Mouse (Mus musculus) kidney, postnatal 0 days (tissue): ENCODE results near the gene Pla2g5. TPM values are rescaled to one million over a fixed set of nuclear protein-coding genes. Genes with fewer than 3 reads are reported as not detected.

ENCODE experiments used
- ATAC-seq: fragments of 200-750 bp; cut with Nextera tagmentation; replicated peaks from 2 replicates; pipeline ENCODE4 v1.8.0; 2017; ENCODE audit warnings: low read depth, moderate number of reproducible peaks, moderate TSS enrichment, moderate library complexity; ENCODE audit not compliant: low FRiP score
- DNase-seq: peaks from one replicate; pipeline ENCODE4 v3.0.0-alpha.2; 2016; ENCODE audit warnings: low spot score
- H3K27ac ChIP-seq: fragments of 300-500 bp; sonication (generic); 2 replicates; pipeline ENCODE4 v1.5.1; 2014; ENCODE audit warnings: mild to moderate bottlenecking
- H3K27me3 ChIP-seq: fragments of 300-500 bp; sonication (generic); 2 replicates; pipeline ENCODE4 v1.6.1; 2014; ENCODE audit warnings: low read length, mixed read lengths; ENCODE audit not compliant: insufficient read depth
- H3K36me3 ChIP-seq: fragments of 300-500 bp; sonication (generic); 2 replicates; pipeline ENCODE4 v1.6.1; 2014; ENCODE audit warnings: low read length, mixed read lengths; ENCODE audit not compliant: insufficient read depth
- H3K4me1 ChIP-seq: fragments of 300-500 bp; sonication (generic); replicated peaks from 2 replicates; pipeline ENCODE4 v1.6.1; 2014; ENCODE audit warnings: antibody characterized with exemption, low read length, mixed read lengths; ENCODE audit not compliant: insufficient read depth
- H3K4me2 ChIP-seq: fragments of 300-500 bp; sonication (generic); 2 replicates; pipeline ENCODE4 v1.6.1; 2014; ENCODE audit warnings: mild to moderate bottlenecking, low read length, moderate library complexity, mixed read lengths
- H3K4me3 ChIP-seq: fragments of 300-500 bp; sonication (generic); replicated peaks from 2 replicates; pipeline ENCODE4 v1.5.1; 2014; ENCODE audit warnings: low read depth, low read length
- H3K9ac ChIP-seq: fragments of 300-500 bp; sonication (generic); 2 replicates; pipeline ENCODE4 v1.6.1; 2014; ENCODE audit warnings: low read depth, low read length
- H3K9me3 ChIP-seq: fragments of 300-500 bp; sonication (generic); replicated peaks from 2 replicates; pipeline ENCODE4 v1.6.1; 2016; ENCODE audit warnings: low read length, inconsistent platforms, mixed read lengths
- CTCF ChIP-seq: IDR thresholded peaks from 2 replicates; pipeline ENCODE4 v1.5.1; 2016; ENCODE audit warnings: antibody characterized with exemption, low read depth, mild to moderate bottlenecking, moderate library complexity
- WGBS: fragments of 180-500 bp; shearing (Covaris S2); extraction: QIAGEN DNeasy Blood & Tissue Kit; methylation state at CpG from one replicate; pipeline ENCODE4 v1.1.7; 2014; 5-methylcytosine and 5-hydroxymethylcytosine counted together
- polyA plus RNA-seq: library from polyadenylated mRNA; unstranded; fragments of >200 nt; fragmentation: Nextera tagmentation; extraction: Ambion mirVana; gene quantifications from 2 replicates; pipeline ENCODE4 v1.2.1, GENCODE M21; 2015

Pla2g5 gene
- polyA plus RNA-seq, 1 experiment from 2014 or later: 1.0 TPM

DNA sequence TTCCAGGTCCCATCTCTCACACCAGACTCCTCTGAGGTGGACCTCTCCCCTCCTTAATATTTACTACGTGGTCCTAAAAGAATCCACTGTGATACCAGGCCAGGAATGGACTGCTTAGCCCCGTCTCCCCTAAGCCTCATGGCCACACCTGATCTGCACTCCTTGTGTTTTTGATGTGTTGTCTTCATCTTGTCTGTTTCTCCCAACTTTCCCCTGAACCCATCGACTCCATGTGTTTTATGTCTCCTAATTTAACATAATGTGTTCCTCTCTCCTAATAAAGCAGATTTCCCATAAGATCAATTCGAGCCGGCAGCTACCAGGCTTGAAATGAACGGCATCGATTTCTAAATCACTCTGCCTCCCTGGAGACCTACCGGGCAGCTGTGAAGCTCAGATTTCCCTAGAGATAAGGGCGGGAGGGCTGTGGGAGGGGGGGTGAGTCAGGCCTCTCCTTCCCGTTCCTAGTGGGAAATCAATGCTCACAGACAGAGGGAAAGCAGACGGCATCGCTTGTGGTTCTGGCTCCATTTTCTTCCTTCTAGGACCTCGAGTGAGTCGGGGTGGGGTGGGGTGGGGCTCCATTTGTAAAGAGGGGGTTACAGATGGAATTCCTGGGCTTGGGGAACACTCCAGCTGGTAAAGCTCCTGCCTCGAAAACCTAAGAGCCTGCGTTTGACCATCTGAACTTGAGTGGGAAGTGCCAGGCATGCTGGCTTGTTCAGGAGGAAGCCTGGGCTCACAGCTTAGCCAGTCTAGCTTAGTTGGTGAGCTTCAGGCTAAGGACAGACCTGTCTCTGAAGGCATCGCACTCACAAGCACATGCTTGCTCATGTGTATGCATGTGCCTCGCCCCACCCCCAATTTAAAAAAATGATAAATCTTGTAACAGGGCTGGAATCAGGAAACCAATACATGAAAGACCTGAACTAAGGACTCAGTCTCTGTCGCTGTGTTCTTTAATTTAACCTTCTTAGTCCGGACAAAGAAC, 85.6 kb downstream of the Pla2g5 start:
- Histone ChIP-seq H3K36me3 (no peaks in the 10 kb centered on the region), H3K27ac (no peak overlapping the region), H3K9ac (no peak overlapping the region), H3K27me3 (no peaks in the 10 kb centered on the region), H3K9me3 (no peaks in the 10 kb centered on the region), H3K4me3 (no peak overlapping the region), H3K4me2 (no peak overlapping the region), H3K4me1 (peaks cover 6% of the 10 kb centered on the region)
- WGBS: 34% methylated on average over 20 of the region's 20 CpGs
- no peak for DNase-seq
- TF ChIP-seq CTCF: no peak
- no peak for ATAC-seq

DNA sequence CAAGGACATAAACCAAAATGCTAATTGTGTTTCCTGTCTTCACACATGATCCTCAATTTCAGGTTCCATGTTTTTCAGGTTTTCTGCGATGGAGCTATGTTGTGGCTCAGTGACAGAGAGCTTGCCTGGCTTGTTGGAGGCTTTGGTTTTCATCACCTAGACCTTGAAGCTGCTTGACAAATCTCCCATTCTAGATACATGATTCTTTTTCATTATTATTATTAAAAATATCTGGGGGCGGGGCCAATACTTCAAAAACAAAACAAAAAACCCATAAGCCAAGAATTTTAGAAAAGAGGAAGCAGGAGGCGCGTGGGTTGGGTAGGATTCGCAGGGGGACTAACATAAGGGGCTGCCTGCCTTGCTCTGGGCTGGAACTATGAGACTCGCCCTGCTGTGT, 87.8 kb downstream of the Pla2g5 start, which contains the start of gene Pla2g2d:
TSS of gene Pla2g2d (plus strand) at position 301 of the 400 bp plus-strand sequence.
- H3K4me2 ChIP-seq: no peak within 1 kb of the TSS
- H3K36me3 ChIP-seq: no peaks in the 10 kb centered on the region
- WGBS: 80% methylated on average over 6 of the region's 6 CpGs
- ATAC-seq: no peak
- H3K27ac ChIP-seq: no peak within 1 kb of the TSS
- TF ChIP-seq CTCF: no peak
- H3K4me3 ChIP-seq: no peak within 1 kb of the TSS
- H3K9me3 ChIP-seq: no peaks in the 10 kb centered on the region
- no peaks in the 10 kb centered on the region for H3K27me3 ChIP-seq
- no peak within 1 kb of the TSS for H3K9ac ChIP-seq
- peaks cover 6% of the 10 kb centered on the region for H3K4me1 ChIP-seq
- DNase-seq: no peak

DNA sequence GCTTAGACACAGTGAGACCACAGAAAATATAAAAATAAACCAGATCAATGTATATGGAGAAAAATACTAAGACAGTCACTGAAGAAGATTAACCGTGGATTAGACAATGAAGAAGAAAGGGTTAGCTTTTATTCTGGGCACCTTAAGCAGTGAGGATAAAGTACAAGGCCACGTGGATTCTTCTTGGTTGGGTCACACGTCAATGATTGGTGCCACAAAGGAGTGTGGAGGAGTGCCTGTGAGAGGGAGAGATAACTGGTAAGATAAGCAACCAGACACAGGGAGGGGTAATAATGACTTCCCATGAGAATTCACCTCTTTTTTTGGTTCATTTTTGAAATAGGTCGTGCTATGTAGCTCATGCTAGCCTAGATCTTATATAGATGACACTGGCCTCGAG, 90.9 kb downstream of the Pla2g5 start:
- 73% methylated on average over 5 of the region's 5 CpGs for WGBS
- DNase-seq (no peak), ATAC-seq (no peak)
- H3K4me2 ChIP-seq: no peak overlapping the region
- no peaks in the 10 kb centered on the region for H3K36me3 ChIP-seq
- no peaks in the 10 kb centered on the region for H3K9me3 ChIP-seq
- no peak for TF ChIP-seq CTCF
- no peak overlapping the region for H3K9ac ChIP-seq
- H3K4me3 ChIP-seq: no peak overlapping the region
- no peaks in the 10 kb centered on the region for H3K4me1 ChIP-seq
- no peak overlapping the region for H3K27ac ChIP-seq
- no peaks in the 10 kb centered on the region for H3K27me3 ChIP-seq

DNA sequence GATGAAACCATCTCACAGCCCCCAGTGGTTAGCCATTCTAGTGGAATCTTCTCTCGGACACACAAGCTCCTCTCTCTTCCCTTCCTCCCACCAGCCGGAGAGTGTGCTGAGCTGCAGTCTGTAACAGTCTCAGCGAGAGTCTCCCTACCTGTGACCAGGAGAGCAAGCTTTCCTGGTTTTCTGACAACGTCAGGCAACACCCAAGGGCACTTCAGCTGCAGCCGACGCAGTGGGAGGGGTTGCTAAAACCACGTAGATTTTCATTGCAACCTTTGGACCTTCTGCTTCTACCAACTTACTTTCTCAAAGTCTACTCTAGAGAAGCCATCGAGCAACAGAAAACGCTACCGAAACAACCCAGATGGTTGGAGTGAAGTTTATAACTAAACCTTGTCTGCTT, 91.3 kb downstream of the Pla2g5 start:
- no peaks in the 10 kb centered on the region for H3K9me3 ChIP-seq
- H3K36me3 ChIP-seq: no peaks in the 10 kb centered on the region
- H3K27me3 ChIP-seq: no peaks in the 10 kb centered on the region
- DNase-seq (no peak), ATAC-seq (no peak)
- H3K4me1 ChIP-seq: no peaks in the 10 kb centered on the region
- no peak overlapping the region for H3K27ac ChIP-seq
- WGBS: 81% methylated on average over 10 of the region's 10 CpGs
- H3K4me3 ChIP-seq: no peak overlapping the region
- no peak overlapping the region for H3K4me2 ChIP-seq
- no peak for TF ChIP-seq CTCF
- no peak overlapping the region for H3K9ac ChIP-seq

DNA sequence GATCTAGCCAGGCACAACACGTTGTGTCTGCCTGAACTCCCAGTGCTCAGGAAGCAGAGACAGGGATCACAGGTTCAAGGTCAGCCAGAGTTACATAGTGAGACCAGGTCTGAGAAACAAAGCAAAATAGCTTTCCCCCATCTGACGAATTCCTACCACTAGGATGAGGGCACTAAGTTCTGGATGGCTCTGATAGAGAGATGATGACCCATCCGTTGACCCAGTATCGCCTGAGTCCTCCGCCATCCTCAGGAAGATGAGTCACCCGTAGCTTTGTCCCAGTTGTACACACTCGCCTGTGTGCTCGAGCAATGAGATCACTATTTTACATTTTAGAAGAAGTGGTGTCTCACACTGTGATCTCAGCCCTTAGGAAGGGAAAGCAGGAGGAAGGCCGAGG, 101.0 kb downstream of the Pla2g5 start:
- no peaks in the 10 kb centered on the region for H3K4me1 ChIP-seq
- no peak for TF ChIP-seq CTCF
- H3K9ac ChIP-seq: no peak overlapping the region
- H3K4me2 ChIP-seq: no peak overlapping the region
- H3K36me3 ChIP-seq: no peaks in the 10 kb centered on the region
- no peaks in the 10 kb centered on the region for H3K27me3 ChIP-seq
- no peaks in the 10 kb centered on the region for H3K9me3 ChIP-seq
- ATAC-seq (no peak), DNase-seq (no peak)
- H3K27ac ChIP-seq: no peak overlapping the region
- 64% methylated on average over 9 of the region's 9 CpGs for WGBS
- H3K4me3 ChIP-seq: no peak overlapping the region

DNA sequence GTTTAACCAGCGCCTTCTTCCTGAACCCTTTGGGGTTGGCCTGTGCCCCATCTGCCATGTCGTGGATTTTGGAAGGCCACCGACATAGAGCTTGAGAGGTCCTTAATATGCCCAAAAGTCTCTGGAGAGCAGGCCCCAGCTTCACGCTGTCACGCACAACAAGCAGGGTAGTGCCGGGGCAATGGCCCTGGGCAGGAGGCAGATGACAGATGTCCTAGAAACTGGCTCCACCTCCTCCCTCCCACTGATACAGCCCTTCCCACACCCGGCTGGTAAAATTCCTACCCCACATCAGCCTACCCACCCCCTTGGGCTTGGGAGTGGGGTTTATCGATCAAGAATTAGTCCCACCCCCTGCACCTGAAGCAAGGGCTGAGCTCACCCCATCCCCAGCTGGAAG, 105.9 kb downstream of the Pla2g5 start, which contains the start of gene Pla2g2f:
TSS of gene Pla2g2f (minus strand) at position 211 of the 400 bp plus-strand sequence.
- no peak within 1 kb of the TSS for H3K4me3 ChIP-seq
- H3K36me3 ChIP-seq: no peaks in the 10 kb centered on the region
- H3K4me2 ChIP-seq: no peak within 1 kb of the TSS
- no peaks in the 10 kb centered on the region for H3K27me3 ChIP-seq
- H3K4me1 ChIP-seq: no peaks in the 10 kb centered on the region
- TF ChIP-seq CTCF: no peak
- WGBS: 59% methylated on average over 8 of the region's 8 CpGs
- no peak within 1 kb of the TSS for H3K27ac ChIP-seq
- DNase-seq (no peak), ATAC-seq (no peak)
- no peak within 1 kb of the TSS for H3K9ac ChIP-seq
- no peaks in the 10 kb centered on the region for H3K9me3 ChIP-seq
